Mouse (Mus musculus) cerebellum, adult 2 months (tissue): ENCODE measurements around the gene Fstl1.

Experiments
- CTCF ChIP-seq: fragments of 200-500 bp; IDR thresholded peaks from 2 replicates; pipeline ENCODE4 v1.5.1; 2011; ENCODE audit warnings: low read depth, mild to moderate bottlenecking, control low read depth, low read length, moderate library complexity, borderline replicate concordance; ENCODE audit not compliant: insufficient read depth
- POLR2A ChIP-seq: fragments of 200-500 bp; IDR thresholded peaks from 2 replicates; pipeline ENCODE4 v1.6.1; 2011; ENCODE audit warnings: low read length, control low read depth, borderline replicate concordance; ENCODE audit not compliant: insufficient read depth

GRCm38 (mm10) chr16:37811874-37812273 is 35.2 kb downstream of the Fstl1 start:
- TF ChIP-seq POLR2A: no peak
- no peak for TF ChIP-seq CTCF
